8 mouse cellular contexts compared by ENCODE assay signal in genomic region chr4:141536291-141537225, GRCm38 (mm10). TPM values are rescaled to one million over a fixed set of nuclear protein-coding genes. Genes with fewer than 3 reads are reported as not detected.
DNase-seq lines count a peak whose midpoint lies in the region; ATAC-seq and TF ChIP-seq lines count a peak whose summit lies in the region.

No protein-coding gene starts in this region.

- H3K9ac ChIP-seq in ES-E14 (ENCODE audit: insufficient read depth, low read depth, low read length, poor library complexity, severe bottlenecking) = peak overlapping the region; percentile 65
- H3K9ac ChIP-seq in forebrain, embryonic 11.5 days (ENCODE audit: low read length) = peak overlapping the region; percentile 92
- peak overlapping the region; percentile 92 for H3K9ac ChIP-seq in heart, postnatal 0 days (replicated peaks; ENCODE audit: low read depth, low read length)

- TF ChIP-seq POLR2A in lung, adult 2 months (IDR thresholded peaks at IDR 0.05; ENCODE audit: borderline replicate concordance, extremely low read depth, low read depth, low read length) = no peak
- 0 out of 2 replicates have a peak, but pooled peaks have one; percentile 16 for TF ChIP-seq POLR2A in olfactory bulb, adult 2 months (IDR thresholded peaks at IDR 0.05; ENCODE audit: insufficient read depth, low read depth, low read length)

- peak overlapping the region; percentile 93 for H3K4me2 ChIP-seq in forebrain, embryonic 11.5 days (ENCODE audit: low read depth, low read length, severe bottlenecking)
- peak overlapping the region; percentile 95 for H3K4me2 ChIP-seq in heart, postnatal 0 days (ENCODE audit: low read depth, low read length)

- in situ Hi-C loops in ES-E14 (cut with MboI; ENCODE audit: low sequenced_read_pairs in 2 of 2, unreplicated experiment in 2 of 2) = no loop called here

- WGBS in forebrain, embryonic 11.5 days = under 1% methylated on average over 61 of the region's 61 CpGs
- WGBS in heart, postnatal 0 days = under 1% methylated on average over 61 of the region's 61 CpGs
- under 1% methylated on average over 61 of the region's 61 CpGs for WGBS in lung, adult 2 months
- WGBS in olfactory bulb, adult 2 months = under 1% methylated on average over 61 of the region's 61 CpGs

- H3K36me3 ChIP-seq in ES-E14 (ENCODE audit: control insufficient read depth, insufficient read depth, low read length, poor library complexity, severe bottlenecking) = no peaks in the 10 kb centered on the region
- no peaks in the 10 kb centered on the region for H3K36me3 ChIP-seq in forebrain, embryonic 11.5 days (ENCODE audit: control insufficient read depth, insufficient read depth, low read length)
- H3K36me3 ChIP-seq in heart, postnatal 0 days (replicated peaks; ENCODE audit: control insufficient read depth, insufficient read depth, low read length) = no peaks in the 10 kb centered on the region

- peaks cover 4 to 11% of the 10 kb centered on the region in 2 experiments for H3K4me1 ChIP-seq in ES-E14 (ENCODE audit: control insufficient read depth in 2 of 2, insufficient read depth in 2 of 2, low read length in 2 of 2, poor library complexity in 1 of 2)
- peaks cover 2% of the 10 kb centered on the region; the same call in 1 of the 2 replicates for H3K4me1 ChIP-seq in forebrain, embryonic 11.5 days (replicated peaks; ENCODE audit: control insufficient read depth, insufficient read depth, low read length)
- peaks cover 24% of the 10 kb centered on the region for H3K4me1 ChIP-seq in heart, postnatal 0 days (ENCODE audit: control insufficient read depth, insufficient read depth)
- H3K4me1 ChIP-seq in lung, adult 2 months (ENCODE audit: control insufficient read depth, insufficient read depth, low read length) = peaks cover 11% of the 10 kb centered on the region
- peaks cover 14% of the 10 kb centered on the region for H3K4me1 ChIP-seq in olfactory bulb, adult 2 months (ENCODE audit: control insufficient read depth, insufficient read depth, low read length)

- no peaks in the 10 kb centered on the region for H3K27me3 ChIP-seq in forebrain, embryonic 11.5 days (ENCODE audit: control insufficient read depth, insufficient read depth, low read length)
- H3K27me3 ChIP-seq in heart, postnatal 0 days (ENCODE audit: control insufficient read depth, insufficient read depth, low read length) = no peaks in the 10 kb centered on the region

- no peaks in the 10 kb centered on the region for H3K9me3 ChIP-seq in ES-E14 (ENCODE audit: control insufficient read depth, insufficient read depth, low read depth, low read length)
- no peaks in the 10 kb centered on the region for H3K9me3 ChIP-seq in forebrain, embryonic 11.5 days (ENCODE audit: control insufficient read depth, low read length)
- H3K9me3 ChIP-seq in heart, postnatal 0 days (replicated peaks; ENCODE audit: control insufficient read depth, low read length) = no peaks in the 10 kb centered on the region

- peak overlapping the region; percentile 84 to 95 for H3K4me3 ChIP-seq in ES-E14 (ENCODE audit: insufficient read depth in 1 of 2, low read depth in 1 of 2, low read length in 2 of 2, poor library complexity in 1 of 2, severe bottlenecking in 1 of 2)
- peak overlapping the region; percentile 100 for H3K4me3 ChIP-seq in forebrain, embryonic 11.5 days (ENCODE audit: low read depth, low read length)
- H3K4me3 ChIP-seq in heart, postnatal 0 days (ENCODE audit: low read depth, low read length) = peak overlapping the region; percentile 85
- peak overlapping the region; percentile 89 for H3K4me3 ChIP-seq in lung, adult 2 months (replicated peaks; ENCODE audit: extremely low read depth, low read depth, low read length)
- peak overlapping the region; percentile 74 for H3K4me3 ChIP-seq in olfactory bulb, adult 2 months (ENCODE audit: insufficient read depth, low read depth, low read length)

- TF ChIP-seq EP300 in heart, postnatal 0 days (IDR thresholded peaks at IDR 0.05; ENCODE audit: low read depth) = no peak

- peak; percentile 72 for ATAC-seq in forebrain, embryonic 11.5 days (replicated peaks; ENCODE audit: low FRiP score)
- no peak for ATAC-seq in heart, postnatal 0 days (ENCODE audit: insufficient read depth, low read depth)

- H3K27ac ChIP-seq in ES-E14 (ENCODE audit: insufficient read depth, low read depth, low read length, poor library complexity, severe bottlenecking) = no peak overlapping the region
- H3K27ac ChIP-seq in forebrain, embryonic 11.5 days (ENCODE audit: low read depth, low read length) = peak overlapping the region; percentile 95
- peak overlapping the region; percentile 96 for H3K27ac ChIP-seq in heart, postnatal 0 days (ENCODE audit: low read depth)
- peak overlapping the region; percentile 85 for H3K27ac ChIP-seq in olfactory bulb, adult 2 months (ENCODE audit: insufficient read depth, low read depth, low read length)

- DNase-seq in ES-E14 (ENCODE audit: low read depth, low spot score) = peak; percentile 40
- DNase-seq in c-Kit-positive CD71-positive TER-119-positive erythroid progenitor cells, embryonic 14.5 days (ENCODE audit: low spot score) = peak; percentile 47
- DNase-seq in forebrain, embryonic 11.5 days (ENCODE audit: low spot score) = peak; percentile 91
- peak; percentile 36 for DNase-seq in heart, postnatal 0 days (ENCODE audit: low spot score)
- DNase-seq in layer of hippocampus, adult 18-20 months (ENCODE audit: low spot score in 2 of 2) = peak; percentile 65 to 72
- peak; percentile 59 for DNase-seq in lung, adult 2 months
- peak; percentile 30 for DNase-seq in thymus, postnatal 0 days (ENCODE audit: low spot score)

- no peak for TF ChIP-seq CTCF in heart, postnatal 0 days (IDR thresholded peaks at IDR 0.05; ENCODE audit: low read depth)
- no peak for TF ChIP-seq CTCF in lung, adult 2 months (IDR thresholded peaks at IDR 0.05; ENCODE audit: insufficient read depth, low read length)
- no peak for TF ChIP-seq CTCF in olfactory bulb, adult 2 months (IDR thresholded peaks at IDR 0.05; ENCODE audit: insufficient read depth, low read depth, low read length)

TF ChIP-seq in ES-E14, 5 proteins besides CTCF, POLR2A, EP300 and RAD21:
- TF ChIP-seq MAFK (IDR thresholded peaks at IDR 0.05; ENCODE audit: insufficient read depth, low read depth, low read length) = no peak
- TF ChIP-seq ZNF384 (IDR thresholded peaks at IDR 0.05; ENCODE audit: low read depth, low read length) = no peak
- no peak for TF ChIP-seq CHD2 (IDR thresholded peaks at IDR 0.05; ENCODE audit: low read depth, low read length)
- TF ChIP-seq HCFC1 (IDR thresholded peaks at IDR 0.05; ENCODE audit: borderline replicate concordance, insufficient read depth, low read length) = no peak
- no peak for TF ChIP-seq ZC3H11A (IDR thresholded peaks at IDR 0.05; ENCODE audit: borderline replicate concordance, low read depth, low read length)

RNA-seq across cellular contexts. Expression of gene Spen, which starts 1.8 kb away (rescaled TPM):
- total RNA-seq in ES-E14 (2012; rRNA removed) = 51.5 and 58.6 TPM in 2 replicates
- 17.1 and 19.2 TPM in 2 replicates for polyA plus RNA-seq in forebrain, embryonic 11.5 days (2014; fragmentation: Nextera tagmentation; extraction: Ambion mirVana)
- total RNA-seq in heart, postnatal 0 days (2014; rRNA removed; ENCODE audit: low replicate concordance) = 2.3 and 5.9 TPM in 2 replicates
- polyA plus RNA-seq in heart, postnatal 0 days (2015; fragmentation: Nextera tagmentation; extraction: Ambion mirVana) = 4.3 and 4.9 TPM in 2 replicates
- total RNA-seq in layer of hippocampus, adult 18-20 months (2021) = 10 to 100 TPM; 60.3 to 66.7 TPM
- polyA plus RNA-seq in lung, adult 2 months (2012; rRNA removed) = 27.1 and 30.4 TPM in 2 replicates
- polyA plus RNA-seq in olfactory bulb, adult 2 months (2012; ENCODE audit: insufficient read depth, insufficient read length, low replicate concordance, missing spikeins) = 41.7 TPM in 1 of 2 replicates, not detected in the other
- polyA plus RNA-seq in thymus, postnatal 0 days (2015; fragmentation: Nextera tagmentation; extraction: Ambion mirVana) = 5.8 and 9.3 TPM in 2 replicates

Comparison
In these comparisons a context has a peak if more than half of its experiments do, and no peak if none do; other contexts are left out.
1. DNase-seq: peak in every context shown above with its lines; median percentile 91 in forebrain, embryonic 11.5 days; 68 in layer of hippocampus, adult 18-20 months; 59 in lung, adult 2 months; 47 in c-Kit-positive CD71-positive TER-119-positive erythroid progenitor cells, embryonic 14.5 days; 40 in ES-E14; 36 in heart, postnatal 0 days; 30 in thymus, postnatal 0 days.